In the genomic region with DNA sequence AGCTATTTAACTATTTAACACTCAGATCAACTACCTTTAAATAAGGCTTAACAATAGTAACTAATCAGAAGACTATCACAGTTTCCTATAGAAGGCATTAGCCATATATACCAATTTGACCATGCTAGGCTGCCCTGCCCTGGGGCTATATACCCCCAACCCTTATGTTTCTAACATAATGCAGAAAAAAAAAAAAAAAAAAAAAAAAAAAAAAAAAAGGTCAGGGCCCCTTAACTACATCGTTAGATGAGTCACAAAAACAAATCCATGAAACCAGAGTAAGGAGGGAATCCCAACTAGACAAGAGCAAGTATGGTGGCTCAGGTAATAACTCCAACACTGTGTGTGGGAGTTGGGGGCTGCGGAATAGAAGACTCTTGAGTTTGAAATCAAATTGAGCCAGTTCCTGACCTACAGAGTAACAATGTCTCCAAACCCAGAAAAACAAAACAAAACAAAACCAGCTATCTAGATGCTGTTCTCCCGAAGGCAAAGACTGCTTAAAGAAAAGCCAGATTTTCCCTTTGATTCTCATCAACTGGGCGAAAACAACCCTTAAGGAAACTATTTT, we compare ENCODE assay signal across 8 mouse cellular contexts. TPM values are rescaled to one million over a fixed set of nuclear protein-coding genes. Genes with fewer than 3 reads are reported as not detected.
DNase-seq lines count a peak whose midpoint lies in the region; ATAC-seq and TF ChIP-seq lines count a peak whose summit lies in the region.

No protein-coding gene starts in this region.

- no peak for DNase-seq in lung, adult 18-20 months
- DNase-seq in limb, embryonic 11.5 days (ENCODE audit: low spot score) = peak; percentile 22
- DNase-seq in spleen, adult 12 weeks (ENCODE audit: low spot score) = no peak
- DNase-seq in adrenal gland, postnatal 14 days = no peak
- no peak for DNase-seq in urinary bladder, postnatal 14 days (ENCODE audit: low spot score)

- H3K9ac ChIP-seq in lung, embryonic 16.5 days (ENCODE audit: low read length) = peak overlapping the region; percentile 77
- peak overlapping the region; percentile 35 for H3K9ac ChIP-seq in embryonic facial prominence, embryonic 15.5 days
- H3K9ac ChIP-seq in limb, embryonic 11.5 days (ENCODE audit: low read length) = peak overlapping the region; percentile 39

- H3K4me3 ChIP-seq in lung, embryonic 16.5 days (ENCODE audit: low read length) = peak overlapping the region; percentile 56
- peak overlapping the region; percentile 71 for H3K4me3 ChIP-seq in embryonic facial prominence, embryonic 15.5 days (replicated peaks)
- H3K4me3 ChIP-seq in limb, embryonic 11.5 days (ENCODE audit: low read depth, low read length) = peak overlapping the region; percentile 82
- H3K4me3 ChIP-seq in small intestine, adult 2 months (ENCODE audit: low read depth, low read length) = peak overlapping the region; percentile 80

- H3K9me3 ChIP-seq in lung, embryonic 16.5 days (ENCODE audit: control insufficient read depth, low read length) = no peaks in the 10 kb centered on the region
- no peaks in the 10 kb centered on the region for H3K9me3 ChIP-seq in embryonic facial prominence, embryonic 15.5 days (replicated peaks)
- no peaks in the 10 kb centered on the region for H3K9me3 ChIP-seq in limb, embryonic 11.5 days (ENCODE audit: control insufficient read depth, low read length)

- no peaks in the 10 kb centered on the region for H3K36me3 ChIP-seq in lung, embryonic 16.5 days (ENCODE audit: control insufficient read depth, insufficient read depth, low read length)
- H3K36me3 ChIP-seq in embryonic facial prominence, embryonic 15.5 days = peaks cover 6% of the 10 kb centered on the region; the same call in 1 of the 2 replicates
- no peaks in the 10 kb centered on the region for H3K36me3 ChIP-seq in limb, embryonic 11.5 days (ENCODE audit: control insufficient read depth, insufficient read depth, low read length)
- peaks cover 1% of the 10 kb centered on the region for H3K36me3 ChIP-seq in small intestine, adult 2 months (ENCODE audit: control insufficient read depth, insufficient read depth, low read length)

- TF ChIP-seq CTCF in small intestine, adult 2 months (IDR thresholded peaks at IDR 0.05; ENCODE audit: extremely low read depth, insufficient read length, insufficient replicate concordance, low read depth, low read length) = no peak

- no peaks in the 10 kb centered on the region for H3K27me3 ChIP-seq in lung, embryonic 16.5 days (ENCODE audit: control insufficient read depth, insufficient read depth, low read depth, low read length)
- H3K27me3 ChIP-seq in embryonic facial prominence, embryonic 15.5 days = no peaks in the 10 kb centered on the region
- no peaks in the 10 kb centered on the region for H3K27me3 ChIP-seq in limb, embryonic 11.5 days (ENCODE audit: control insufficient read depth, insufficient read depth, low read length)
- H3K27me3 ChIP-seq in small intestine, adult 2 months (ENCODE audit: control insufficient read depth, insufficient read depth, low read length) = no peaks in the 10 kb centered on the region

- no peak for TF ChIP-seq POLR2A in small intestine, adult 2 months (IDR thresholded peaks at IDR 0.05; ENCODE audit: low read depth, low read length)

- 4% methylated on average over 4 of the region's 4 CpGs for WGBS in lung, embryonic 16.5 days
- WGBS in embryonic facial prominence, embryonic 15.5 days = 0% methylated on average over 4 of the region's 4 CpGs
- WGBS in limb, embryonic 11.5 days = 2% methylated on average over 4 of the region's 4 CpGs
- WGBS in small intestine, adult 2 months = under 1% methylated on average over 4 of the region's 4 CpGs

- H3K4me2 ChIP-seq in lung, embryonic 16.5 days (ENCODE audit: low read depth, low read length) = peak overlapping the region; percentile 84
- H3K4me2 ChIP-seq in embryonic facial prominence, embryonic 15.5 days (replicated peaks) = peak overlapping the region; percentile 91
- H3K4me2 ChIP-seq in limb, embryonic 11.5 days (ENCODE audit: low read depth, severe bottlenecking) = peak overlapping the region; percentile 62

- no peak for ATAC-seq in lung, embryonic 16.5 days (ENCODE audit: low read depth)
- ATAC-seq in embryonic facial prominence, embryonic 15.5 days (ENCODE audit: insufficient number of reproducible peaks, low FRiP score, low TSS enrichment, low read depth) = no peak
- ATAC-seq in limb, embryonic 11.5 days (ENCODE audit: insufficient number of reproducible peaks, low FRiP score, low TSS enrichment, low read depth) = no peak

- H3K4me1 ChIP-seq in lung, embryonic 16.5 days (replicated peaks; ENCODE audit: control insufficient read depth, insufficient read depth, low read length) = peaks cover 10% of the 10 kb centered on the region
- peaks cover 18% of the 10 kb centered on the region for H3K4me1 ChIP-seq in embryonic facial prominence, embryonic 15.5 days
- peaks cover 4% of the 10 kb centered on the region for H3K4me1 ChIP-seq in limb, embryonic 11.5 days (ENCODE audit: control insufficient read depth, insufficient read depth, low read length)
- H3K4me1 ChIP-seq in small intestine, adult 2 months (ENCODE audit: control insufficient read depth, insufficient read depth, insufficient read length, low read length) = no peaks in the 10 kb centered on the region

- H3K27ac ChIP-seq in lung, embryonic 16.5 days (ENCODE audit: low read length) = no peak overlapping the region; the same call in 1 of the 2 replicates
- 0 out of 2 replicates have a peak overlapping the region, but pooled peaks have one; percentile 76 for H3K27ac ChIP-seq in embryonic facial prominence, embryonic 15.5 days (replicated peaks)
- no peak overlapping the region for H3K27ac ChIP-seq in limb, embryonic 11.5 days (replicated peaks; ENCODE audit: low read depth, low read length)
- no peak overlapping the region for H3K27ac ChIP-seq in small intestine, adult 2 months (ENCODE audit: insufficient read depth, low read depth, low read length)

RNA-seq across cellular contexts. Expression of a gene that starts 0.7 kb away (rescaled TPM):
- 33.0 and 33.2 TPM in 2 replicates for polyA plus RNA-seq in lung, embryonic 16.5 days (2015; fragmentation: Nextera tagmentation; extraction: Ambion mirVana)
- 19.8 and 21.4 TPM in 2 replicates for polyA plus RNA-seq in embryonic facial prominence, embryonic 15.5 days (2015; fragmentation: Nextera tagmentation; extraction: Ambion mirVana)
- polyA plus RNA-seq in limb, embryonic 11.5 days (2014; fragmentation: Nextera tagmentation; extraction: Ambion mirVana) = 38.6 TPM in 2 replicates
- 0.27 and 0.29 TPM in 2 replicates for polyA plus RNA-seq in small intestine, adult 2 months (2012; rRNA removed)
- total RNA-seq in adrenal gland, postnatal 14 days (2021) = 5.0 and 5.9 TPM in 2 replicates

RNA-seq across cellular contexts. Expression of a gene that starts 1.0 kb away (rescaled TPM):
- 14.7 and 15.2 TPM in 2 replicates for polyA plus RNA-seq in lung, embryonic 16.5 days (2015; fragmentation: Nextera tagmentation; extraction: Ambion mirVana)
- polyA plus RNA-seq in embryonic facial prominence, embryonic 15.5 days (2015; fragmentation: Nextera tagmentation; extraction: Ambion mirVana) = 12.9 and 13.9 TPM in 2 replicates
- polyA plus RNA-seq in limb, embryonic 11.5 days (2014; fragmentation: Nextera tagmentation; extraction: Ambion mirVana) = 19.6 and 22.6 TPM in 2 replicates
- 0.06 and 0.09 TPM in 2 replicates for polyA plus RNA-seq in small intestine, adult 2 months (2012; rRNA removed)
- 23.6 and 25.0 TPM in 2 replicates for total RNA-seq in adrenal gland, postnatal 14 days (2021)

RNA-seq across cellular contexts. Expression of a gene that starts 30.0 kb away (rescaled TPM):
- 53.7 and 55.1 TPM in 2 replicates for polyA plus RNA-seq in lung, embryonic 16.5 days (2015; fragmentation: Nextera tagmentation; extraction: Ambion mirVana)
- polyA plus RNA-seq in embryonic facial prominence, embryonic 15.5 days (2015; fragmentation: Nextera tagmentation; extraction: Ambion mirVana) = 59.6 and 62.8 TPM in 2 replicates
- polyA plus RNA-seq in limb, embryonic 11.5 days (2014; fragmentation: Nextera tagmentation; extraction: Ambion mirVana) = 95.2 and 107 TPM in 2 replicates
- 5.6 and 10.6 TPM in 2 replicates for polyA plus RNA-seq in small intestine, adult 2 months (2012; rRNA removed)
- total RNA-seq in adrenal gland, postnatal 14 days (2021) = 74.4 and 80.8 TPM in 2 replicates

RNA-seq across cellular contexts. Expression of a gene that starts 44.0 kb away (rescaled TPM):
- polyA plus RNA-seq in lung, embryonic 16.5 days (2015; fragmentation: Nextera tagmentation; extraction: Ambion mirVana) = 131 and 132 TPM in 2 replicates
- polyA plus RNA-seq in embryonic facial prominence, embryonic 15.5 days (2015; fragmentation: Nextera tagmentation; extraction: Ambion mirVana) = 201 and 212 TPM in 2 replicates
- 5.7 and 5.9 TPM in 2 replicates for polyA plus RNA-seq in limb, embryonic 11.5 days (2014; fragmentation: Nextera tagmentation; extraction: Ambion mirVana)
- 0.67 and 0.70 TPM in 2 replicates for polyA plus RNA-seq in small intestine, adult 2 months (2012; rRNA removed)
- total RNA-seq in adrenal gland, postnatal 14 days (2021) = 40.3 and 45.5 TPM in 2 replicates

Comparison
In these comparisons a context has a peak if more than half of its experiments do, and no peak if none do; other contexts are left out.
1. RNA of a gene that starts 0.7 kb away (polyA plus RNA-seq): 38.6 TPM in limb, embryonic 11.5 days, 33.0 to 33.2 TPM in lung, embryonic 16.5 days and 19.8 to 21.4 TPM in embryonic facial prominence, embryonic 15.5 days; 0.27 to 0.29 TPM in small intestine, adult 2 months; every median in the first group is over 10 times any median in the second.
2. RNA of a gene that starts 1.0 kb away (polyA plus RNA-seq): 19.6 to 22.6 TPM in limb, embryonic 11.5 days, 14.7 to 15.2 TPM in lung, embryonic 16.5 days and 12.9 to 13.9 TPM in embryonic facial prominence, embryonic 15.5 days; 0.06 to 0.09 TPM in small intestine, adult 2 months; every median in the first group is over 10 times any median in the second.
3. Peak in every context shown above with its lines, with median percentiles within 50 percentile points of each other: H3K4me2 ChIP-seq, H3K4me3 ChIP-seq and H3K9ac ChIP-seq.